Mouse (Mus musculus) adrenal gland, postnatal 4 days (tissue): ENCODE measurements at regions not wholly inside any gene's neighbourhood (a gene's known extent, or its start where the extent isn't known, plus 50 kb on each side); places are given as distances from the start of the nearest gene placed in this dataset.

ENCODE experiments used
- DNase-seq, 2 experiments: peaks; one replicate each; pipeline ENCODE4 v3.0.0; 2021 to 2022; ENCODE audit warnings: low spot score in 2 of 2, mixed read lengths in 2 of 2

- no peak for DNase-seq
These were observed 90.8 kb upstream of the Phactr1 start for GRCm38 (mm10) chr13:42589607-42590006.

- no peak for DNase-seq
These were observed 90.0 kb upstream of the Phactr1 start for GRCm38 (mm10) chr13:42590415-42590814.

- DNase-seq = no peak
These were observed 87.5 kb upstream of the Phactr1 start for GRCm38 (mm10) chr13:42592945-42593344.

GRCm38 (mm10) chr13:42593488-42594170, 86.8 kb upstream of the Phactr1 start:
- no peak for DNase-seq

- DNase-seq = no peak
These were observed 85.2 kb upstream of the Phactr1 start for GRCm38 (mm10) chr13:42595180-42595579.

GRCm38 (mm10) chr13:42597781-42598180, 82.6 kb upstream of the Phactr1 start:
- DNase-seq = no peak

- no peak for DNase-seq
These were observed 77.1 kb upstream of the Phactr1 start for GRCm38 (mm10) chr13:42603308-42603707.

- DNase-seq = no peak
These were observed 72.7 kb upstream of the Phactr1 start for GRCm38 (mm10) chr13:42607735-42608134.

GRCm38 (mm10) chr13:42608963-42609362, 71.5 kb upstream of the Phactr1 start:
- no peak for DNase-seq

GRCm38 (mm10) chr13:42613326-42613725, 67.1 kb upstream of the Phactr1 start:
- DNase-seq = no peak

- DNase-seq = no peak
These were observed 64.6 kb upstream of the Phactr1 start for GRCm38 (mm10) chr13:42615826-42616225.

- no peak for DNase-seq
These were observed 63.2 kb upstream of the Phactr1 start for GRCm38 (mm10) chr13:42617225-42617624.

GRCm38 (mm10) chr13:42617844-42618243, 62.6 kb upstream of the Phactr1 start:
- DNase-seq = no peak

GRCm38 (mm10) chr13:42619555-42620280, 60.7 kb upstream of the Phactr1 start:
- DNase-seq = no peak

- no peak for DNase-seq
These were observed 56.9 kb upstream of the Phactr1 start for GRCm38 (mm10) chr13:42623491-42623890.
